Mouse (Mus musculus) heart, adult 8-10 months (tissue): ENCODE data around the gene Vac14. TPM values are rescaled to one million over a fixed set of nuclear protein-coding genes. Genes with fewer than 3 reads are reported as not detected.

ENCODE experiments used
- DNase-seq: peaks from one replicate; pipeline ENCODE4 v3.0.0; 2022; ENCODE audit warnings: low spot score
- total RNA-seq, 4 experiments: library from RNA; stranded (reverse); gene quantifications; 2 replicates each; pipeline ENCODE4 v1.2.4; 2022

Vac14 gene
- total RNA-seq, 4 experiments from 2014 or later: 14.0 to 18.3 (median 16.3) TPM

GRCm38 (mm10) chr8:110746661-110747060 is 128.3 kb downstream of the Vac14 start:
- no peak for DNase-seq

GRCm38 (mm10) chr8:110749500-110750170 is 131.2 kb downstream of the Vac14 start:
- DNase-seq: peak; percentile 76

GRCm38 (mm10) chr8:110750269-110750668 is 131.9 kb downstream of the Vac14 start:
- DNase-seq: no peak

- no peak for DNase-seq
Measured at GRCm38 (mm10) chr8:110751490-110751889, 133.1 kb downstream of the Vac14 start.

- no peak for DNase-seq
Measured at GRCm38 (mm10) chr8:110754713-110755112, 136.3 kb downstream of the Vac14 start.

GRCm38 (mm10) chr8:110755511-110756170 is 137.3 kb downstream of the Vac14 start:
- no peak for DNase-seq

GRCm38 (mm10) chr8:110756196-110756595 is 137.8 kb downstream of the Vac14 start:
- DNase-seq: no peak

- no peak for DNase-seq
Measured at GRCm38 (mm10) chr8:110760280-110760940, 142.0 kb downstream of the Vac14 start.

GRCm38 (mm10) chr8:110761185-110761584 is 142.8 kb downstream of the Vac14 start:
- DNase-seq: peak; percentile 72

GRCm38 (mm10) chr8:110761988-110762387 is 143.6 kb downstream of the Vac14 start:
- DNase-seq: no peak

GRCm38 (mm10) chr8:110764671-110765070 is 146.3 kb downstream of the Vac14 start:
- no peak for DNase-seq

GRCm38 (mm10) chr8:110767261-110767660 is 148.9 kb downstream of the Vac14 start:
- no peak for DNase-seq

Other genes with a start within 250 kb of the Vac14 start
- gene Mtss1l, start 102.9 kb downstream of the Vac14 start, total RNA-seq: 10 to 100 TPM; 37.7 to 46.3 (median 39.9) TPM
- 1 to 10 TPM; 4.3 to 8.3 (median 5.9) TPM for gene Il34, start 187.3 kb downstream of the Vac14 start, total RNA-seq
- gene Cog4, start 228.0 kb downstream of the Vac14 start, total RNA-seq: 10 to 100 TPM; 63.3 to 69.4 (median 65.2) TPM
- 10 to 100 TPM; 33.5 to 38.7 (median 36.1) TPM for gene Sf3b3, start 228.2 kb downstream of the Vac14 start, total RNA-seq